Mouse (Mus musculus) limb, embryonic 12.5 days (tissue): ENCODE data around the gene Zfp622. TPM values are rescaled to one million over a fixed set of nuclear protein-coding genes. Genes with fewer than 3 reads are reported as not detected.

Experiments used
- ATAC-seq: fragments of 200-750 bp; cut with Nextera tagmentation; 2 replicates; pipeline ENCODE4 v1.8.0; 2017; ENCODE audit warnings: low read depth, moderate TSS enrichment; ENCODE audit not compliant: insufficient number of reproducible peaks, insufficient read depth, low FRiP score, low TSS enrichment
- H3K27ac ChIP-seq: fragments of 300-500 bp; sonication (generic); 2 replicates; pipeline ENCODE4 v1.5.1; 2016; ENCODE audit warnings: mild to moderate bottlenecking, moderate library complexity
- H3K27me3 ChIP-seq: fragments of 300-500 bp; sonication (generic); 2 replicates; pipeline ENCODE4 v1.6.1; 2016; ENCODE audit warnings: mild to moderate bottlenecking, moderate library complexity
- H3K36me3 ChIP-seq: fragments of 300-500 bp; sonication (generic); 2 replicates; pipeline ENCODE4 v1.6.1; 2016; ENCODE audit warnings: mild to moderate bottlenecking, moderate library complexity
- H3K4me1 ChIP-seq: fragments of 300-500 bp; sonication (generic); replicated peaks from 2 replicates; pipeline ENCODE4 v1.6.1; 2016
- H3K4me2 ChIP-seq: fragments of 300-500 bp; sonication (generic); 2 replicates; pipeline ENCODE4 v1.6.1; 2016; ENCODE audit warnings: mild to moderate bottlenecking, moderate library complexity
- H3K4me3 ChIP-seq: fragments of 300-500 bp; sonication (generic); replicated peaks from 2 replicates; pipeline ENCODE4 v1.5.1; 2016; ENCODE audit warnings: mild to moderate bottlenecking
- H3K9ac ChIP-seq: fragments of 300-500 bp; sonication (generic); replicated peaks from 2 replicates; pipeline ENCODE4 v1.6.1; 2016; ENCODE audit warnings: mild to moderate bottlenecking, moderate library complexity
- H3K9me3 ChIP-seq: fragments of 300-500 bp; sonication (generic); 2 replicates; pipeline ENCODE4 v1.6.1; 2016; ENCODE audit warnings: mild to moderate bottlenecking, moderate library complexity
- WGBS: fragments of 180-500 bp; shearing (Covaris S2); methylation state at CpG from one replicate; pipeline ENCODE4 v1.1.7; 2016; 5-methylcytosine and 5-hydroxymethylcytosine counted together
- polyA plus RNA-seq: library from polyadenylated mRNA; unstranded; fragments of >200 nt; fragmentation: Nextera tagmentation; extraction: Ambion mirVana; gene quantifications from 2 replicates; pipeline ENCODE4 v1.2.1, GENCODE M21; 2016

The Zfp622 gene
- 37.9 and 38.7 TPM in 2 replicates for polyA plus RNA-seq

- WGBS = under 1% methylated on average over 56 of the region's 57 CpGs
- peak within 1 kb of the TSS; percentile 98 for H3K4me3 ChIP-seq
- peak; percentile 94 for ATAC-seq
Measured at GRCm38 (mm10) chr15:25984067-25984733, at the start of gene Zfp622. Zfp622 (plus strand) TSS chr15:25984366.

GRCm38 (mm10) chr15:25934411-25934810 lies 49.8 kb upstream of the Zfp622 start:
- ATAC-seq = no peak
- 72% methylated on average over 7 of the region's 7 CpGs for WGBS
- H3K36me3 ChIP-seq = no peaks in the 10 kb centered on the region

More at GRCm38 (mm10) chr15:25984067-25984733, at the start of gene Zfp622:
- Histone ChIP-seq H3K9ac (peak within 1 kb of the TSS; percentile 92), H3K4me2 (peak within 1 kb of the TSS; percentile 88), H3K9me3 (no peaks in the 10 kb centered on the region), H3K36me3 (peaks cover 21% of the 10 kb centered on the region), H3K4me1 (peaks cover 16% of the 10 kb centered on the region), H3K27me3 (no peaks in the 10 kb centered on the region), H3K27ac (peak within 1 kb of the TSS; percentile 91)

GRCm38 (mm10) chr15:25938496-25938895 lies 45.7 kb upstream of the Zfp622 start:
- Histone ChIP-seq H3K4me3 (no peak overlapping the region), H3K9ac (no peak overlapping the region), H3K9me3 (no peaks in the 10 kb centered on the region), H3K27ac (no peak overlapping the region), H3K27me3 (no peaks in the 10 kb centered on the region), H3K4me2 (no peak overlapping the region), H3K4me1 (peaks cover 13% of the 10 kb centered on the region), H3K36me3 (no peaks in the 10 kb centered on the region)
- WGBS = 82% methylated on average over 7 of the region's 7 CpGs
- ATAC-seq = no peak

More at GRCm38 (mm10) chr15:25934411-25934810, 49.8 kb upstream of the Zfp622 start:
- H3K27me3 ChIP-seq = no peaks in the 10 kb centered on the region
- no peak overlapping the region for H3K4me3 ChIP-seq
- H3K9me3 ChIP-seq = no peaks in the 10 kb centered on the region
- H3K4me2 ChIP-seq = no peak overlapping the region
- H3K4me1 ChIP-seq = peaks cover 12% of the 10 kb centered on the region; the same call in 1 of the 2 replicates
- no peak overlapping the region for H3K9ac ChIP-seq
- H3K27ac ChIP-seq = no peak overlapping the region

- Histone ChIP-seq H3K4me3 (no peak overlapping the region; the same call in 1 of the 2 replicates), H3K4me1 (peaks cover 10% of the 10 kb centered on the region), H3K4me2 (peak overlapping the region; percentile 46), H3K9ac (no peak overlapping the region), H3K27ac (no peak overlapping the region), H3K9me3 (no peaks in the 10 kb centered on the region), H3K36me3 (no peaks in the 10 kb centered on the region), H3K27me3 (no peaks in the 10 kb centered on the region)
- no peak for ATAC-seq
- WGBS = 36% methylated on average over 24 of the region's 24 CpGs
Measured at GRCm38 (mm10) chr15:25940397-25941377, 43.5 kb upstream of the Zfp622 start.

- no peak for ATAC-seq
- Histone ChIP-seq H3K4me2 (no peak overlapping the region), H3K36me3 (no peaks in the 10 kb centered on the region), H3K27me3 (no peaks in the 10 kb centered on the region), H3K9me3 (no peaks in the 10 kb centered on the region), H3K4me1 (peaks cover 10% of the 10 kb centered on the region), H3K4me3 (no peak overlapping the region), H3K27ac (no peak overlapping the region), H3K9ac (no peak overlapping the region)
- WGBS = 83% methylated on average over 11 of the region's 11 CpGs
Measured at GRCm38 (mm10) chr15:25941514-25941913, 42.7 kb upstream of the Zfp622 start.

- ATAC-seq = no peak
- Histone ChIP-seq H3K27ac (no peak overlapping the region), H3K4me1 (peaks cover 10% of the 10 kb centered on the region), H3K9ac (no peak overlapping the region), H3K9me3 (no peaks in the 10 kb centered on the region), H3K27me3 (no peaks in the 10 kb centered on the region), H3K4me3 (no peak overlapping the region), H3K4me2 (no peak overlapping the region), H3K36me3 (no peaks in the 10 kb centered on the region)
- WGBS = 79% methylated on average over 4 of the region's 4 CpGs
Measured at GRCm38 (mm10) chr15:25942415-25942814, 41.8 kb upstream of the Zfp622 start.

DNA sequence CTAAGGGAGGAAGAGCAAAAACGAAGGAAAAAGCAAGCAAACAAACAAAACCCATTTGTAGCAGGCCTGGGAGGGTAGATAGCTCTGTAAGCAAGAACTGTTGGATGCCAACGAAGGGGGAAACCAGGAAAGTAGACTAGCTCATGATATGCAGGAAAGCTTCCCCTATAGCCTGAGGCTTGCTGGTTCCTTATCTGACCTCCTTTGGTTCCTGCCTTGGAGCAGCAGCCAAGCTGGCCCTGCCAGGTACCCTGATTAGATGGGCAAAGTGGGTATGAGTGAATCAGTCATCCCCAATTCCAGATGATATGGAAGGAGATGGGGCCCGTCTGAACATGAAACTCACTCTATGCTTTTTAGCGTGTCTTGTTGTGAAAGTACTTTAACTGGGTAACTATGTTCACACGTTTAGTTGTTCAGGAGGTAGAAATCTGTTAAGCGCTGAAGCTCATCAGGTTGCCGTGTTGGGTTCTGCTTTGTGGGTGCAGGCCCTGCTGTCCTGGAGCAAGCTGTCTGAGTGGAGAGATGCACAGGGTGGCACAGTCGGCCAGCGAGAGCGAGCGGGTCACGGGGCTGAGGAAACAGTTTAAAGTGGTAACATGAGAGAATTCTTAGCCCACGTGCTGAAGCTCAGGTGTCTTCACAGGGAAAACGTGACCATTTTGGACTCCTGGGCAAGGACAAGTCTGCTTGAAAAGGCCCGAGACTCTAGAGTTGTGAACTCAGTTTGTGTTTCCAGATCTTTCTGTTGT lies 40.6 kb upstream of the Zfp622 start:
- Histone ChIP-seq H3K27me3 (no peaks in the 10 kb centered on the region), H3K9me3 (no peaks in the 10 kb centered on the region), H3K4me1 (peaks cover 10% of the 10 kb centered on the region), H3K9ac (no peak overlapping the region), H3K27ac (no peak overlapping the region), H3K4me2 (no peak overlapping the region), H3K36me3 (no peaks in the 10 kb centered on the region), H3K4me3 (no peak overlapping the region)
- no peak for ATAC-seq
- WGBS = 86% methylated on average over 15 of the region's 15 CpGs

- no peaks in the 10 kb centered on the region for H3K27me3 ChIP-seq
- peaks cover 9% of the 10 kb centered on the region for H3K4me1 ChIP-seq
- H3K9ac ChIP-seq = no peak overlapping the region
- no peak overlapping the region for H3K27ac ChIP-seq
- WGBS = 76% methylated on average over 8 of the region's 8 CpGs
- H3K9me3 ChIP-seq = no peaks in the 10 kb centered on the region
- no peaks in the 10 kb centered on the region for H3K36me3 ChIP-seq
- no peak overlapping the region for H3K4me2 ChIP-seq
- H3K4me3 ChIP-seq = no peak overlapping the region
- ATAC-seq = no peak
Measured at GRCm38 (mm10) chr15:25945224-25945623, 38.9 kb upstream of the Zfp622 start.

DNA sequence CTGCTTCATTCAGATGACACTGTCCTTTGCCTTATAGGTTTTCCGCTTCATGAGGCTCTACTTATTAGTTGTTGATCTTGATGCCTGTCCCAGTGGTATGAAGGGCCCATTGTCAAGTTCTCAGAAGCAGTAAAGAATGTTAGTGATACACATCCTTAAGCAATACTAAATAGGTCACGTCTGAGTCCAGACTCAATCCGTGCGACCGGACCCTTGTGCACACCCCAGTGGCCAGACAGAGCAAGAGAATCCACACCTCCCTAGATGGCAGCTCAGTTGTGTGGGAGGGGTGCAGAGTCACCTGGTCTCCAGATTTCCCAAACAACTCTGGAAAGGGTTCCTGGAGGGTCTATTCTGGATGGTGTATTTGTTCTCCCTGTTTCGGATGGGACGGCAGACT lies 37.7 kb upstream of the Zfp622 start:
- no peaks in the 10 kb centered on the region for H3K9me3 ChIP-seq
- H3K4me3 ChIP-seq = no peak overlapping the region
- H3K4me1 ChIP-seq = no peaks in the 10 kb centered on the region
- 89% methylated on average over 7 of the region's 7 CpGs for WGBS
- no peaks in the 10 kb centered on the region for H3K27me3 ChIP-seq
- no peak overlapping the region for H3K9ac ChIP-seq
- H3K27ac ChIP-seq = no peak overlapping the region
- ATAC-seq = no peak
- no peaks in the 10 kb centered on the region for H3K36me3 ChIP-seq
- H3K4me2 ChIP-seq = no peak overlapping the region

DNA sequence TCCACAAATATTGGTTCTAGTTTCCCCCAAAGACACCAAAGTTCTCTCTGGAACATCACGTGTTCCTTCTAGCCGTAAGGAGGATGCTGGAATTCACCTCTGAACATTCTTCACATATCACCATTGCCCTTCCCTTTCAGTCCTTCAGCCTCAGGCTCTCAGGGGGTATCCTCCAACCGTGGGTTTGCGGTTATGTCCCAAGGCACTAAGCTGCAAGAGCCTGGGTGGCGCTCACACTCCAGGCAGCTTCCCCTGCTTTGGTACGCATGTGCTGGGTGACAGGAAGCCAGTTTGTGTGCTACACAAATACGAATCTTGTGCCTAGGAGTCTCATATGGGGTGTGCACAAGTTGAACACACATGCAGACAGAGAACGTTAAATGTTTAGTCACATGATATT lies 36.8 kb upstream of the Zfp622 start:
- Histone ChIP-seq H3K4me1 (no peaks in the 10 kb centered on the region), H3K27ac (no peak overlapping the region), H3K9me3 (no peaks in the 10 kb centered on the region), H3K27me3 (no peaks in the 10 kb centered on the region), H3K36me3 (no peaks in the 10 kb centered on the region), H3K4me3 (no peak overlapping the region), H3K4me2 (no peak overlapping the region), H3K9ac (no peak overlapping the region)
- no peak for ATAC-seq
- 76% methylated on average over 8 of the region's 8 CpGs for WGBS
